Mouse (Mus musculus) limb, embryonic 11.5 days (tissue): ENCODE results near the gene Cpne5. TPM values are rescaled to one million over a fixed set of nuclear protein-coding genes. Genes with fewer than 3 reads are reported as not detected.
"Not testable (repeated sequence)": the region's sequence is repeated elsewhere in the genome, so short reads cannot be mapped to it uniquely, and the experiment has no call there.

ENCODE experiments used
- ATAC-seq: fragments of 200-750 bp; cut with Nextera tagmentation; 2 replicates; pipeline ENCODE4 v1.8.0; 2017; ENCODE audit warnings: low read depth; ENCODE audit not compliant: insufficient number of reproducible peaks, low FRiP score, low TSS enrichment
- DNase-seq: peaks from one replicate; pipeline ENCODE4 v3.0.0-alpha.2; 2015; ENCODE audit warnings: low spot score
- H3K27ac ChIP-seq: fragments of 300-500 bp; sonication (generic); replicated peaks from 2 replicates; pipeline ENCODE4 v1.5.1; 2014; ENCODE audit warnings: low read depth, mild to moderate bottlenecking, low read length
- H3K27me3 ChIP-seq: fragments of 300-500 bp; sonication (generic); 2 replicates; pipeline ENCODE4 v1.6.1; 2014; ENCODE audit warnings: mild to moderate bottlenecking, low read length, mixed read lengths; ENCODE audit not compliant: control insufficient read depth, insufficient read depth
- H3K36me3 ChIP-seq: fragments of 300-500 bp; sonication (generic); 2 replicates; pipeline ENCODE4 v1.6.1; 2014; ENCODE audit warnings: mild to moderate bottlenecking, low read length, moderate library complexity, mixed read lengths; ENCODE audit not compliant: control insufficient read depth, insufficient read depth
- H3K4me1 ChIP-seq: fragments of 300-500 bp; sonication (generic); 2 replicates; pipeline ENCODE4 v1.6.1; 2014; ENCODE audit warnings: low read length, mixed read lengths; ENCODE audit not compliant: control insufficient read depth, insufficient read depth
- H3K4me2 ChIP-seq: fragments of 300-500 bp; sonication (generic); 2 replicates; pipeline ENCODE4 v1.6.1; 2014; ENCODE audit warnings: low read depth, mild to moderate bottlenecking, moderate library complexity; ENCODE audit not compliant: severe bottlenecking
- H3K4me3 ChIP-seq: fragments of 300-500 bp; sonication (generic); 2 replicates; pipeline ENCODE4 v1.5.1; 2014; ENCODE audit warnings: low read depth, low read length
- H3K9ac ChIP-seq: fragments of 300-500 bp; sonication (generic); 2 replicates; pipeline ENCODE4 v1.6.1; 2014; ENCODE audit warnings: mild to moderate bottlenecking, low read length
- H3K9me3 ChIP-seq: fragments of 300-500 bp; sonication (generic); 2 replicates; pipeline ENCODE4 v1.6.1; 2016; ENCODE audit warnings: low read length; ENCODE audit not compliant: control insufficient read depth
- WGBS: fragments of 180-500 bp; shearing (Covaris S2); extraction: QIAGEN DNeasy Blood & Tissue Kit; methylation state at CpG from one replicate; pipeline ENCODE4 v1.1.7; 2014; 5-methylcytosine and 5-hydroxymethylcytosine counted together
- polyA plus RNA-seq: library from polyadenylated mRNA; unstranded; fragments of >200 nt; fragmentation: Nextera tagmentation; extraction: Ambion mirVana; gene quantifications from 2 replicates; pipeline ENCODE4 v1.2.1, GENCODE M21; 2014

Cpne5 gene
- polyA plus RNA-seq, 1 experiment from 2014 or later: 4.1 TPM

- Histone ChIP-seq H3K4me3 (peak within 1 kb of the TSS; percentile 87), H3K9me3 (no peaks in the 10 kb centered on the region), H3K27me3 (no peaks in the 10 kb centered on the region), H3K9ac (peak within 1 kb of the TSS; percentile 92), H3K27ac (peak within 1 kb of the TSS; percentile 71), H3K4me1 (peaks cover 8% of the 10 kb centered on the region), H3K4me2 (peak within 1 kb of the TSS; percentile 74), H3K36me3 (no peaks in the 10 kb centered on the region)
- WGBS: 0% methylated on average over 56 of the region's 63 CpGs
- peak; percentile 81 for ATAC-seq
- DNase-seq: peak; percentile 97
Measured at GRCm38 (mm10) chr17:29268682-29269348, 30.8 kb upstream of the Cpne5 start, which contains the start of gene BC004004. TSS of gene BC004004 (plus strand) at chr17:29268788.

- Histone ChIP-seq H3K36me3 (no peaks in the 10 kb centered on the region), H3K27me3 (no peaks in the 10 kb centered on the region), H3K4me2 (peak overlapping the region; percentile 31; the same call in 1 of the 2 replicates), H3K9ac (peak overlapping the region; percentile 52), H3K4me3 (peak overlapping the region; percentile 87), H3K4me1 (peaks cover 8% of the 10 kb centered on the region), H3K27ac (no peak overlapping the region), H3K9me3 (no peaks in the 10 kb centered on the region)
- ATAC-seq (no peak), DNase-seq (no peak)
- WGBS: 64% methylated on average over 6 of the region's 6 CpGs
Measured at GRCm38 (mm10) chr17:29267931-29268681, 30.1 kb upstream of the Cpne5 start.

- not testable (repeated sequence) for ATAC-seq, H3K9ac ChIP-seq, H3K27me3 ChIP-seq, H3K27ac ChIP-seq, H3K36me3 ChIP-seq, H3K4me3 ChIP-seq, H3K4me2 ChIP-seq, H3K9me3 ChIP-seq, DNase-seq
- peaks cover 13% of the 10 kb centered on the region for H3K4me1 ChIP-seq
- WGBS: 93% methylated on average over 2 of the region's 2 CpGs
Measured at GRCm38 (mm10) chr17:29267040-29267439, 29.1 kb upstream of the Cpne5 start.

- Histone ChIP-seq H3K4me2 (peak overlapping the region; percentile 69), H3K4me3 (no peak overlapping the region), H3K27ac (peak overlapping the region; percentile 99; the same call in 1 of the 2 replicates), H3K9ac (peak overlapping the region; percentile 89), H3K9me3 (no peaks in the 10 kb centered on the region), H3K27me3 (no peaks in the 10 kb centered on the region), H3K4me1 (peaks cover 15% of the 10 kb centered on the region), H3K36me3 (peaks cover 10% of the 10 kb centered on the region)
- 86% methylated on average over 5 of the region's 5 CpGs for WGBS
- DNase-seq: no peak
- ATAC-seq: no peak
Measured at GRCm38 (mm10) chr17:29264760-29265159, 26.8 kb upstream of the Cpne5 start.

- peak within 1 kb of the TSS; percentile 91 for H3K4me3 ChIP-seq
- H3K4me1 ChIP-seq: peaks cover 12% of the 10 kb centered on the region
- H3K27me3 ChIP-seq: no peaks in the 10 kb centered on the region
- peak within 1 kb of the TSS; percentile 89 for H3K9ac ChIP-seq
- H3K9me3 ChIP-seq: no peaks in the 10 kb centered on the region
- peak within 1 kb of the TSS; percentile 99 for H3K27ac ChIP-seq
- H3K36me3 ChIP-seq: peaks cover 10% of the 10 kb centered on the region
- WGBS: 8% methylated on average over 38 of the region's 38 CpGs
- ATAC-seq: peak; percentile 69; the same call in 1 of the 2 replicates
- DNase-seq: peak; percentile 88
- peak within 1 kb of the TSS; percentile 69 for H3K4me2 ChIP-seq
Measured at GRCm38 (mm10) chr17:29263840-29264633, 26.1 kb upstream of the Cpne5 start, which contains the start of gene Ppil1. TSS of gene Ppil1 (minus strand) at chr17:29264186.

- Histone ChIP-seq H3K4me2 (peak overlapping the region; percentile 69), H3K4me1 (peaks cover 12% of the 10 kb centered on the region), H3K9ac (peak overlapping the region; percentile 89), H3K4me3 (peak overlapping the region; percentile 91), H3K27me3 (no peaks in the 10 kb centered on the region), H3K27ac (peak overlapping the region; percentile 99), H3K36me3 (peaks cover 10% of the 10 kb centered on the region), H3K9me3 (no peaks in the 10 kb centered on the region)
- WGBS: under 1% methylated on average over 14 of the region's 14 CpGs
- ATAC-seq (no peak), DNase-seq (no peak)
Measured at GRCm38 (mm10) chr17:29263417-29263816, 25.4 kb upstream of the Cpne5 start.

- WGBS: 67% methylated on average over 2 of the region's 2 CpGs
- peak overlapping the region; percentile 69; the same call in 1 of the 2 replicates for H3K4me2 ChIP-seq
- ATAC-seq: no peak
- H3K9ac ChIP-seq: no peak overlapping the region
- peaks cover 12% of the 10 kb centered on the region for H3K4me1 ChIP-seq
- H3K36me3 ChIP-seq: peaks cover 14% of the 10 kb centered on the region
- H3K4me3 ChIP-seq: no peak overlapping the region
- no peaks in the 10 kb centered on the region for H3K27me3 ChIP-seq
- H3K9me3 ChIP-seq: no peaks in the 10 kb centered on the region
- DNase-seq: no peak
- no peak overlapping the region for H3K27ac ChIP-seq
Measured at GRCm38 (mm10) chr17:29262259-29262649, 24.3 kb upstream of the Cpne5 start.
